Mouse (Mus musculus) midbrain, embryonic 15.5 days (tissue): ENCODE data around the gene Vps72. TPM values are rescaled to one million over a fixed set of nuclear protein-coding genes. Genes with fewer than 3 reads are reported as not detected.
A peak's percentile ranks its signal among the peaks of the same experiment; 100 is the strongest.

ENCODE experiments used
- ATAC-seq: fragments of 200-750 bp; cut with Nextera tagmentation; replicated peaks from 2 replicates; pipeline ENCODE4 v1.8.0; 2017; ENCODE audit warnings: moderate TSS enrichment
- H3K27ac ChIP-seq: fragments of 300-500 bp; sonication (generic); 2 replicates; pipeline ENCODE4 v1.5.1; 2015; ENCODE audit warnings: mild to moderate bottlenecking, inconsistent platforms
- H3K27me3 ChIP-seq: fragments of 300-500 bp; sonication (generic); replicated peaks from 2 replicates; pipeline ENCODE4 v1.6.1; 2015; ENCODE audit warnings: inconsistent platforms
- H3K36me3 ChIP-seq: fragments of 300-500 bp; sonication (generic); replicated peaks from 2 replicates; pipeline ENCODE4 v1.6.1; 2015; ENCODE audit warnings: inconsistent platforms
- H3K4me1 ChIP-seq: fragments of 300-500 bp; sonication (generic); 2 replicates; pipeline ENCODE4 v1.6.1; 2015; ENCODE audit warnings: inconsistent platforms
- H3K4me2 ChIP-seq: fragments of 300-500 bp; sonication (generic); 2 replicates; pipeline ENCODE4 v1.6.1; 2015; ENCODE audit warnings: inconsistent platforms, mild to moderate bottlenecking, moderate library complexity
- H3K4me3 ChIP-seq: fragments of 300-500 bp; sonication (generic); 2 replicates; pipeline ENCODE4 v1.5.1; 2015; ENCODE audit warnings: mild to moderate bottlenecking, inconsistent platforms
- H3K9ac ChIP-seq: fragments of 300-500 bp; sonication (generic); 2 replicates; pipeline ENCODE4 v1.6.1; 2015; ENCODE audit warnings: mild to moderate bottlenecking, inconsistent platforms
- H3K9me3 ChIP-seq: fragments of 300-500 bp; sonication (generic); 2 replicates; pipeline ENCODE4 v1.6.1; 2016; ENCODE audit warnings: inconsistent platforms
- WGBS: fragments of 180-500 bp; shearing (Covaris S2); methylation state at CpG from one replicate; pipeline ENCODE4 v1.1.7; 2015; ENCODE audit warnings: mixed read lengths; 5-methylcytosine and 5-hydroxymethylcytosine counted together
- polyA plus RNA-seq: library from polyadenylated mRNA; unstranded; fragments of >200 nt; fragmentation: Nextera tagmentation; extraction: Ambion mirVana; gene quantifications from 2 replicates; pipeline ENCODE4 v1.2.1, GENCODE M21; 2015

Gene Vps72
- polyA plus RNA-seq, 1 experiment from 2014 or later = 212 TPM

DNA sequence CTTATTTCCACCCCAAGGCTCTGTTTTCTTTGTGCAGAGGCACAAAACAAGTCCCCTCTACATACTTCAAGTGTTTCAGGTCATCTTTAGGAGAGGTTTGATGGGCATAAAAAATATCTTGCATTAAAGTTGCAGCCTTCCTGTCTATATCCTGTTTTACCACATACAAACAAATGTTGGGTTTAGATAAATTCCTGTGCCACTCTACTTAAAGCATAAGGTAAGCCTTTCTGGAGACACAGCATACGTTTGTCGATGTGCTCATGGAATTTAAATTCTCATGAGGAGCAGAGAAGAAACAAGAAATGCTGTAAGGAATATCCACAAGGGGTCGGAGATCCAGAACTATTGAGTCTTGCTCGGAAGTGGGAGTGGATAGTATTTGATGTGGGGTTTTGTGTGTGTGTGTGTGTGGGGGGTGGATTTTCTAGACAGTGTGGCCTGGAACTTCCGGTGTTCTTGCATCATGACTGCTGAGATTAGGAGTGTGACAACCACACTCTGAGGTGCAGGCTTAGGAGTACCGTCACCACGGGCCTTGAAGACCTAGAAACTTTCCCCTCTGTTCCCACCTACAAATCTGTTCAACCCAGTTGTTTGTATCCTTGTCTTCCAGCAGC is 24.7 kb downstream of the Vps72 start:
- no peak overlapping the region for H3K9ac ChIP-seq
- no peak overlapping the region for H3K27ac ChIP-seq
- no peak for ATAC-seq
- peak overlapping the region; percentile 57 for H3K4me2 ChIP-seq
- H3K9me3 ChIP-seq = no peaks in the 10 kb centered on the region
- no peaks in the 10 kb centered on the region for H3K27me3 ChIP-seq
- peak overlapping the region; percentile 34 for H3K4me3 ChIP-seq
- peaks cover 28% of the 10 kb centered on the region for H3K4me1 ChIP-seq
- 90% methylated on average over 7 of the region's 7 CpGs for WGBS
- peaks cover 5% of the 10 kb centered on the region; the same call in 1 of the 2 replicates for H3K36me3 ChIP-seq

- H3K36me3 ChIP-seq = peaks cover 5% of the 10 kb centered on the region; the same call in 1 of the 2 replicates
- H3K4me1 ChIP-seq = peaks cover 28% of the 10 kb centered on the region
- H3K27ac ChIP-seq = no peak overlapping the region
- H3K9ac ChIP-seq = no peak overlapping the region
- H3K4me2 ChIP-seq = no peak overlapping the region
- WGBS = 93% methylated on average over 3 of the region's 3 CpGs
- no peak overlapping the region for H3K4me3 ChIP-seq
- H3K9me3 ChIP-seq = no peaks in the 10 kb centered on the region
- ATAC-seq = no peak
- H3K27me3 ChIP-seq = no peaks in the 10 kb centered on the region
These were observed 25.5 kb downstream of the Vps72 start for GRCm38 (mm10) chr3:95136336-95136735.

- H3K27me3 ChIP-seq = no peaks in the 10 kb centered on the region
- H3K4me2 ChIP-seq = no peak overlapping the region
- WGBS = 74% methylated on average over 25 of the region's 25 CpGs
- H3K9ac ChIP-seq = no peak overlapping the region
- H3K4me3 ChIP-seq = no peak overlapping the region
- no peaks in the 10 kb centered on the region for H3K9me3 ChIP-seq
- peaks cover 5% of the 10 kb centered on the region; the same call in 1 of the 2 replicates for H3K36me3 ChIP-seq
- H3K4me1 ChIP-seq = peaks cover 22% of the 10 kb centered on the region
- no peak overlapping the region for H3K27ac ChIP-seq
- ATAC-seq = no peak
These were observed 28.9 kb downstream of the Vps72 start for GRCm38 (mm10) chr3:95139586-95140288.

DNA sequence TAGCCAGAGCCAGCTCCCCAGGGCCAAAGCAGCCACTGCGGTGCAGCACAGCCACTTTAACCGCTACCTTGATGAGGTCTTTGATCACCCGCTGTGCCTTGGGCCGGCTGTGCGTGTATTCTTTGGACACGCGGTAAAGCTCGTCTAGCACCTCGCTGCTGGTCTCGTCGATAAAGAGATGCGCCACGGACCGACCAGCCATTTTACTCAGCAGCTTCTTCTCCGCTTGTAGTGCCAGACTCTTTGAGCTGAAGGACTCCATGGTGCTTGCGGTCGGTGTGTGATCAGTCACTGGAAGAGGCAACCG is 29.4 kb downstream of the Vps72 start:
- H3K27ac ChIP-seq = no peak overlapping the region
- no peak overlapping the region for H3K4me2 ChIP-seq
- H3K36me3 ChIP-seq = peaks cover 5% of the 10 kb centered on the region; the same call in 1 of the 2 replicates
- peaks cover 17% of the 10 kb centered on the region for H3K4me1 ChIP-seq
- H3K4me3 ChIP-seq = no peak overlapping the region
- H3K9ac ChIP-seq = no peak overlapping the region
- no peak for ATAC-seq
- 62% methylated on average over 18 of the region's 18 CpGs for WGBS
- H3K27me3 ChIP-seq = no peaks in the 10 kb centered on the region
- no peaks in the 10 kb centered on the region for H3K9me3 ChIP-seq

DNA sequence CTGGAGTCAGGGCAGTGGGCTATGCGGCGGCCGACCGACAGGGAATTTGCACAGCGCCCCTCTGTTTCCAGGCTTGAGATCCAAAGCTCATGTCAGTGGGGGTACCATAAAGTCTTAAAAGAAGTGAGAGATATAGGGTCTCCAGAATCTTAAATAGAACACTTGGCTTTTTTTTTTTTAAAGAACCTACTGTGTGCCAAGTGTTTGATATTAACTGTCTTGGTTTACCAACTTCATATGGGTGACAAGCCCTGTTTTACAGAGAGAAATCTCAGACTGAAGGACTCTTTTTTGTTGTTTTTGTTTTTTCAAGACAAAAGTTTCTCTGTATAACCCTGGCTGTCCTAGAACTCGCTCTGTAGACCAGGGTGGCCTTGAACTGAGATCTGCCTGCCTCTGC is 30.0 kb downstream of the Vps72 start:
- Histone ChIP-seq H3K4me3 (no peak overlapping the region), H3K27ac (no peak overlapping the region), H3K36me3 (peaks cover 5% of the 10 kb centered on the region; the same call in 1 of the 2 replicates), H3K9ac (no peak overlapping the region), H3K4me1 (peaks cover 11% of the 10 kb centered on the region), H3K9me3 (no peaks in the 10 kb centered on the region), H3K27me3 (no peaks in the 10 kb centered on the region), H3K4me2 (no peak overlapping the region)
- WGBS = 94% methylated on average over 6 of the region's 6 CpGs
- no peak for ATAC-seq

- peaks cover 4% of the 10 kb centered on the region for H3K4me1 ChIP-seq
- no peak overlapping the region for H3K4me3 ChIP-seq
- ATAC-seq = no peak
- no peaks in the 10 kb centered on the region for H3K27me3 ChIP-seq
- no peaks in the 10 kb centered on the region for H3K9me3 ChIP-seq
- no peak overlapping the region for H3K4me2 ChIP-seq
- H3K36me3 ChIP-seq = peaks cover 5% of the 10 kb centered on the region; the same call in 1 of the 2 replicates
- no peak overlapping the region for H3K27ac ChIP-seq
- no peak overlapping the region for H3K9ac ChIP-seq
- WGBS = 94% methylated on average over 9 of the region's 9 CpGs
These were observed 30.7 kb downstream of the Vps72 start for GRCm38 (mm10) chr3:95141474-95141873.

DNA sequence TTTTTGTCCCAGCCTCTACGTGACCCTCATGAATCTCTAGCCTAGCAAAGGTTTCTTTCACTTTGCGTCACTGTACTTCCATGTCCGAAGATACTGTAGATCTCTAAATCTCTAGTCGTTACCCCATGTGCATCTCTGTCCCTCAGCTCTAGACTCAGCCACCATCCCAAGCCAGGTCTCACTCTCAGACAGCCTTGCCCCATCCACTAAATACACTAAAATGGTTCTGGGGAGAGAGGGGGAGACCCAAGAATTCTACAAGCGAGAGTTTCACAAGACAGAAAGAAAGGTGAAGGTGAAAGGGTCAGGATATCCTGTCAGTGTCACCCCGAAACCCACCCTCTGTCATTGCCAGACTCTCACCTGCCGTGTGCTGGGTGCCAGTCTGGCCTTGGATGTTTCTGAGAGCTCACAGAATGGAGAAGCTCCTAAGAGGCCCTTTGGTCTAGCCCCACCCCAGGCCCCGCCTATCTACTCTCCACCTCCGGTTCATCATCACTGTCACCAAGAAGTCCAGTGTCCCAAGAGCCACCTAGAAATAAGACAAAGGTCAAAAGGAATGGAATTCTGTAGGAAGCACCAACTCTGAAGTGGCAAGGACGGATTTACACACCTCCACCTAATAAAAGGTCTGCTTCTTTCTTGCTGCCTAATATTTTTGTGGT is 31.3 kb downstream of the Vps72 start, which contains the start of gene Tnfaip8l2:
Tnfaip8l2 (minus strand) TSS at position 409 of the 665 bp plus-strand sequence.
- Histone ChIP-seq H3K4me3 (no peak within 1 kb of the TSS), H3K27me3 (no peaks in the 10 kb centered on the region), H3K4me2 (no peak within 1 kb of the TSS), H3K36me3 (peaks cover 5% of the 10 kb centered on the region; the same call in 1 of the 2 replicates), H3K9ac (no peak within 1 kb of the TSS), H3K9me3 (no peaks in the 10 kb centered on the region), H3K4me1 (no peaks in the 10 kb centered on the region), H3K27ac (no peak within 1 kb of the TSS)
- 83% methylated on average over 10 of the region's 10 CpGs for WGBS
- peak; percentile 56; the same call in 1 of the 2 replicates for ATAC-seq

- Histone ChIP-seq H3K27me3 (no peaks in the 10 kb centered on the region), H3K4me3 (no peak overlapping the region), H3K27ac (no peak overlapping the region), H3K36me3 (peaks cover 5% of the 10 kb centered on the region; the same call in 1 of the 2 replicates), H3K4me1 (no peaks in the 10 kb centered on the region), H3K9ac (no peak overlapping the region), H3K9me3 (no peaks in the 10 kb centered on the region), H3K4me2 (no peak overlapping the region)
- 9% methylated on average over 5 of the region's 5 CpGs for WGBS
- ATAC-seq = peak; percentile 75; the same call in 1 of the 2 replicates
These were observed 31.8 kb downstream of the Vps72 start for GRCm38 (mm10) chr3:95142617-95143011.

GRCm38 (mm10) chr3:95147924-95148323 is 37.1 kb downstream of the Vps72 start:
- WGBS = 50% methylated on average over 3 of the region's 3 CpGs
- Histone ChIP-seq H3K4me1 (no peaks in the 10 kb centered on the region), H3K36me3 (no peaks in the 10 kb centered on the region), H3K4me2 (no peak overlapping the region), H3K4me3 (no peak overlapping the region), H3K9me3 (no peaks in the 10 kb centered on the region), H3K27ac (no peak overlapping the region), H3K27me3 (no peaks in the 10 kb centered on the region), H3K9ac (no peak overlapping the region)
- ATAC-seq = no peak

DNA sequence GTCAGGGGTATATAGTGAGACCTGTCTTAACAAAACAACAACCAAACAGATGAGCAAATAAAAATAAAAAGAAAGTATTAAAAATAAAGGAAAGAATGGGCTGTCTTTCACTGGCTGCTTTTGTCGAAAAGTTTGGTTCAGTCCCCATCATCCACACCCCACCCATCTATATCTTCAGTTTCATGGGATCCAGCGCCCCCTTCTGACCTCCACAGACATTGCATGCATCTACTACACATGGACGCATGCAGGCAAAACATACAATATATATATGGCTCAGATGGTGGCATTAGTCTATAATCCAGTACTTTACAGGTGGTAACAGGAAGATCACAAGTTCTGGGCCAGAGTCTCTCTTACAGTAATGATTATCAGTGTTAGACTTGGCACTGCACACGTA is 43.1 kb downstream of the Vps72 start:
- H3K4me1 ChIP-seq = no peaks in the 10 kb centered on the region
- no peak overlapping the region for H3K27ac ChIP-seq
- WGBS = 55% methylated on average over 4 of the region's 4 CpGs
- H3K9ac ChIP-seq = no peak overlapping the region
- H3K4me3 ChIP-seq = no peak overlapping the region
- H3K36me3 ChIP-seq = no peaks in the 10 kb centered on the region
- no peaks in the 10 kb centered on the region for H3K9me3 ChIP-seq
- no peak for ATAC-seq
- no peaks in the 10 kb centered on the region for H3K27me3 ChIP-seq
- no peak overlapping the region for H3K4me2 ChIP-seq

- H3K27ac ChIP-seq = peak overlapping the region; percentile 81
- 11% methylated on average over 8 of the region's 8 CpGs for WGBS
- H3K4me2 ChIP-seq = peak overlapping the region; percentile 81
- H3K27me3 ChIP-seq = no peaks in the 10 kb centered on the region
- H3K36me3 ChIP-seq = no peaks in the 10 kb centered on the region
- H3K9ac ChIP-seq = peak overlapping the region; percentile 36
- H3K9me3 ChIP-seq = no peaks in the 10 kb centered on the region
- peak; percentile 5; the same call in 1 of the 2 replicates for ATAC-seq
- H3K4me1 ChIP-seq = peaks cover 36% of the 10 kb centered on the region
- H3K4me3 ChIP-seq = peak overlapping the region; percentile 71
These were observed 48.7 kb downstream of the Vps72 start for GRCm38 (mm10) chr3:95159511-95159986.
